Mouse (Mus musculus) neural tube, embryonic 14.5 days (tissue): ENCODE measurements at regions not wholly inside any gene's neighbourhood (a gene's known extent, or its start where the extent isn't known, plus 50 kb on each side); places are given as distances from the start of the nearest gene placed in this dataset.

ENCODE experiments used
- ATAC-seq: fragments of 200-750 bp; cut with Nextera tagmentation; 2 replicates; pipeline ENCODE4 v1.8.0; 2017; ENCODE audit warnings: low read depth, mild to moderate bottlenecking, moderate TSS enrichment, moderate library complexity
- H3K27ac ChIP-seq: fragments of 300-500 bp; sonication (generic); 2 replicates; pipeline ENCODE4 v1.5.1; 2014; ENCODE audit warnings: low read depth, mild to moderate bottlenecking, control low read depth, low read length, moderate library complexity, mixed read lengths
- H3K27me3 ChIP-seq: fragments of 300-500 bp; sonication (generic); 2 replicates; pipeline ENCODE4 v1.6.1; 2014; ENCODE audit warnings: low read length; ENCODE audit not compliant: control insufficient read depth, insufficient read depth
- H3K36me3 ChIP-seq: fragments of 300-500 bp; sonication (generic); 2 replicates; pipeline ENCODE4 v1.6.1; 2014; ENCODE audit warnings: low read length, mixed read lengths; ENCODE audit not compliant: control insufficient read depth, insufficient read depth
- H3K4me1 ChIP-seq: fragments of 300-500 bp; sonication (generic); 2 replicates; pipeline ENCODE4 v1.6.1; 2014; ENCODE audit warnings: low read length; ENCODE audit not compliant: control insufficient read depth, insufficient read depth
- H3K4me2 ChIP-seq: fragments of 300-500 bp; sonication (generic); 2 replicates; pipeline ENCODE4 v1.6.1; 2014; ENCODE audit warnings: mild to moderate bottlenecking, low read depth, low read length, control low read depth
- H3K4me3 ChIP-seq: fragments of 300-500 bp; sonication (generic); 2 replicates; pipeline ENCODE4 v1.5.1; 2014; ENCODE audit warnings: low read depth, low read length, control low read depth, mixed read lengths
- H3K9ac ChIP-seq: fragments of 300-500 bp; sonication (generic); replicated peaks from 2 replicates; pipeline ENCODE4 v1.6.1; 2014; ENCODE audit warnings: low read depth, mild to moderate bottlenecking, control low read depth, low read length, mixed read lengths
- H3K9me3 ChIP-seq: fragments of 300-500 bp; sonication (generic); 2 replicates; pipeline ENCODE4 v1.6.1; 2016; ENCODE audit warnings: low read length; ENCODE audit not compliant: control insufficient read depth
- WGBS: fragments of 180-500 bp; shearing (Covaris S2); extraction: QIAGEN DNeasy Blood & Tissue Kit; methylation state at CpG from one replicate; pipeline ENCODE4 v1.1.7; 2014; 5-methylcytosine and 5-hydroxymethylcytosine counted together

GRCm38 (mm10) chr8:36016321-36017114 is 250.9 kb downstream of the Gm19410 start:
- WGBS, result 45% methylated on average over 20 of the region's 20 CpGs
- peak; percentile 55; the same call in 1 of the 2 replicates for ATAC-seq
- no peaks in the 10 kb centered on the region for H3K27me3 ChIP-seq
- no peaks in the 10 kb centered on the region for H3K9me3 ChIP-seq
- no peak overlapping the region for H3K9ac ChIP-seq
- H3K4me2 ChIP-seq, result no peak overlapping the region
- H3K4me1 ChIP-seq, result peaks cover 28% of the 10 kb centered on the region; the same call in 1 of the 2 replicates
- H3K27ac ChIP-seq, result peak overlapping the region; percentile 16; the same call in 1 of the 2 replicates
- no peak overlapping the region for H3K4me3 ChIP-seq
- H3K36me3 ChIP-seq, result no peaks in the 10 kb centered on the region

- no peak overlapping the region for H3K27ac ChIP-seq
- WGBS, result 84% methylated on average over 15 of the region's 15 CpGs
- ATAC-seq, result no peak
Measured at GRCm38 (mm10) chr8:36018993-36019753, 253.6 kb downstream of the Gm19410 start.

GRCm38 (mm10) chr8:36019895-36020294 is 254.3 kb downstream of the Gm19410 start:
- Histone ChIP-seq H3K4me3 (no peak overlapping the region), H3K27ac (no peak overlapping the region), H3K4me1 (peaks cover 21% of the 10 kb centered on the region; the same call in 1 of the 2 replicates), H3K4me2 (no peak overlapping the region), H3K9me3 (no peaks in the 10 kb centered on the region), H3K27me3 (no peaks in the 10 kb centered on the region), H3K9ac (no peak overlapping the region), H3K36me3 (no peaks in the 10 kb centered on the region)
- 96% methylated on average over 7 of the region's 7 CpGs for WGBS
- no peak for ATAC-seq

More at GRCm38 (mm10) chr8:36018993-36019753, 253.6 kb downstream of the Gm19410 start:
- no peaks in the 10 kb centered on the region for H3K9me3 ChIP-seq
- no peaks in the 10 kb centered on the region for H3K27me3 ChIP-seq
- H3K4me1 ChIP-seq, result peaks cover 26% of the 10 kb centered on the region; the same call in 1 of the 2 replicates
- no peak overlapping the region for H3K4me2 ChIP-seq
- no peaks in the 10 kb centered on the region for H3K36me3 ChIP-seq
- no peak overlapping the region for H3K4me3 ChIP-seq
- H3K9ac ChIP-seq, result no peak overlapping the region

- no peak overlapping the region for H3K9ac ChIP-seq
- no peaks in the 10 kb centered on the region for H3K4me1 ChIP-seq
- no peak overlapping the region for H3K4me3 ChIP-seq
- WGBS, result 83% methylated on average over 11 of the region's 11 CpGs
- H3K4me2 ChIP-seq, result no peak overlapping the region
- H3K27ac ChIP-seq, result no peak overlapping the region
- no peaks in the 10 kb centered on the region for H3K36me3 ChIP-seq
- no peaks in the 10 kb centered on the region for H3K27me3 ChIP-seq
- H3K9me3 ChIP-seq, result no peaks in the 10 kb centered on the region
- ATAC-seq, result no peak
Measured at GRCm38 (mm10) chr8:36027586-36027985, 262.0 kb downstream of the Gm19410 start.

GRCm38 (mm10) chr8:36028121-36028955 is 262.7 kb downstream of the Gm19410 start:
- Histone ChIP-seq H3K4me2 (no peak overlapping the region), H3K27me3 (no peaks in the 10 kb centered on the region), H3K27ac (no peak overlapping the region), H3K36me3 (no peaks in the 10 kb centered on the region), H3K9ac (no peak overlapping the region), H3K4me3 (no peak overlapping the region), H3K9me3 (no peaks in the 10 kb centered on the region), H3K4me1 (no peaks in the 10 kb centered on the region)
- no peak for ATAC-seq
- 91% methylated on average over 9 of the region's 9 CpGs for WGBS

- Histone ChIP-seq H3K4me2 (no peak overlapping the region), H3K27me3 (no peaks in the 10 kb centered on the region), H3K4me1 (no peaks in the 10 kb centered on the region), H3K9me3 (no peaks in the 10 kb centered on the region), H3K4me3 (no peak overlapping the region), H3K9ac (no peak overlapping the region), H3K36me3 (no peaks in the 10 kb centered on the region), H3K27ac (no peak overlapping the region)
- 93% methylated on average over 2 of the region's 2 CpGs for WGBS
- no peak for ATAC-seq
Measured at GRCm38 (mm10) chr8:36029445-36029844, 263.9 kb downstream of the Gm19410 start.

GRCm38 (mm10) chr8:36030237-36030636 is 264.6 kb downstream of the Gm19410 start:
- Histone ChIP-seq H3K9ac (no peak overlapping the region), H3K4me2 (no peak overlapping the region), H3K4me1 (no peaks in the 10 kb centered on the region), H3K27ac (no peak overlapping the region), H3K36me3 (no peaks in the 10 kb centered on the region), H3K9me3 (no peaks in the 10 kb centered on the region), H3K27me3 (no peaks in the 10 kb centered on the region), H3K4me3 (no peak overlapping the region)
- 92% methylated on average over 3 of the region's 3 CpGs for WGBS
- no peak for ATAC-seq

GRCm38 (mm10) chr8:36031966-36032719 is 266.6 kb downstream of the Gm19410 start:
- no peaks in the 10 kb centered on the region for H3K4me1 ChIP-seq
- ATAC-seq, result peak; percentile 49; the same call in 1 of the 2 replicates
- H3K27ac ChIP-seq, result no peak overlapping the region
- no peaks in the 10 kb centered on the region for H3K9me3 ChIP-seq
- 63% methylated on average over 10 of the region's 10 CpGs for WGBS
- no peaks in the 10 kb centered on the region for H3K36me3 ChIP-seq
- no peak overlapping the region for H3K4me2 ChIP-seq
- H3K27me3 ChIP-seq, result no peaks in the 10 kb centered on the region
- no peak overlapping the region for H3K9ac ChIP-seq
- H3K4me3 ChIP-seq, result no peak overlapping the region
